Mouse (Mus musculus): Measurements from ENCODE around the gene Tmc4. TPM values are rescaled to one million over a fixed set of nuclear protein-coding genes. Genes with fewer than 3 reads are reported as not detected.
A peak's percentile ranks its signal among the peaks of the same experiment; 100 is the strongest.
"Not testable (repeated sequence)": the region's sequence is repeated elsewhere in the genome, so short reads cannot be mapped to it uniquely, and the experiment has no call there.

Tmc4 gene
- 1 to 10 TPM; 4.3 to 9.7 TPM for total RNA-seq (2021)
- long read RNA-seq, experiment 1, partial matches to known transcripts, result 0 of 36 reads
- long read RNA-seq, experiment 1, other reads (novel, unspliced or antisense), result 36 of 36 reads
- long read RNA-seq, experiment 2, result 0 reads

- no peak within 1 kb of the TSS for H3K27ac ChIP-seq
- no peak for DNase-seq (ENCODE audit: low spot score in 2 of 2)
- no peak for TF ChIP-seq CTCF (conservative IDR thresholded peaks at IDR 0.05)
- H3K4me3 ChIP-seq, result no peak within 1 kb of the TSS
Measured at GRCm38 (mm10) chr7:3677342-3677741, at the start of gene Tmc4. Tmc4 (minus strand) TSS chr7:3677553.

DNA sequence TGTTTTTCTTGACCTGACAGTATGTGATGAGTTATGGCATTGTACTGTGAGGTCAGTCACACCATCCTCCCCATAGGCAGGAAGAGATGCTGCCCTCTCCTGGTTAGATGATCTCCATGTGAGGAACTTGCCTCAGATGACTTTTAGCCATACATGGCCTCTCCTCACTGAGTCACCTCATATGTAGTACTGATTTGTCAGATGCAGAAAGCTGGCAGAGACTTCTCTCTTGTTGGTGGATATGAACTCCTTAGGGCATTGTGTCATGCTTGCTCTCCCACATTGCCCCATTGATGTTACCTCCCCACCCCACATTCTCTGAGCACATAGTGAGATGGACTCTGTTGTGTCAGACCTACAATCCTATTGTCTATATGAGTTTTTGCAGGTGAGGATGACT, 48.1 kb upstream of the Tmc4 start:
- H3K27ac ChIP-seq; DNase-seq (ENCODE audit: low spot score in 2 of 2); H3K4me3 ChIP-seq: not testable (repeated sequence)

DNA sequence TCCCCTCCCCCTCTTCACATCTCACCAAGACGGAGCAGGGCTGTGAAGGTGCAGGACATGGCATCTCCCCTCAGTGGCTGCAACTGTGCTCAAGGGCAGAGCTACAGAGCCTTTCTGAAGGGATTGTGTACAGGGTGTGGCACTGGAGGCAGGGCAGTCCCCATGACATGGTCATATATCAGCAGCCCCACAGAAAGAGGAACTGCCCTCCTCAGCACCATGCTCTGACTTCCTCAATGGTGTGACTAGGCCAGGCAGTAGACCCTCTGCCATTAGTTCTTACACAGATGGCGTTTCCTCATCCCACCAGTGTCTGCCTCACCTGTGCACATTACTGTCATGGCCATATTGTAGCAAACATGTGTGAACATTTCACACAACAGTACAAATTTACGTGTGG, 42.9 kb upstream of the Tmc4 start, which contains the start of gene Pirb:
Pirb (minus strand) TSS at position 124 of the 400 bp plus-strand sequence.
- H3K4me3 ChIP-seq; H3K27ac ChIP-seq; DNase-seq (ENCODE audit: low spot score in 2 of 2): not testable (repeated sequence)

DNA sequence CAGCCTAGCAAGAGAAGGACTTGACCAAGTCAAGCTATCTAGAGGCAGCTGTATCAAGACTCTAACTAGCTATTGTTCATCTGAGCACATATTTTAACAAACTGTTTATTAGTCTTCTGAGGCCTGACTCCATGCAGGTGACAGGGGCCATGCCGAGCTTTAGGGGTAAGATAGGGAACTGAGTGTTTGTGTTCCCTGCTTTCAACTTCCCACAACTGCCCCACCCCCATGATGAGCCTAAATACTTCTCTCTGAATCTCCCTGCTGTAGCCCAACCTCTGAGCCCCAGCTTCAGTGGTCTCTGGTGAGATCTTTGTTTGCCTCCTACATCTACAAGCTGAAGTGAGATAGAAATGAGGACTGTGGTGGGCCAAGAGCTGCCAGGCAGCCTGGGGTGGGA, 37.9 kb upstream of the Tmc4 start:
- TF ChIP-seq CTCF (conservative IDR thresholded peaks at IDR 0.05), result no peak
- no peak overlapping the region for H3K27ac ChIP-seq
- no peak overlapping the region for H3K4me3 ChIP-seq
- DNase-seq (ENCODE audit: low spot score in 2 of 2), result no peak

- no peak for TF ChIP-seq CTCF (conservative IDR thresholded peaks at IDR 0.05)
- H3K4me3 ChIP-seq, result no peak overlapping the region
- no peak for DNase-seq (ENCODE audit: low spot score in 2 of 2)
- H3K27ac ChIP-seq, result no peak overlapping the region
Measured at GRCm38 (mm10) chr7:3712264-3712942, 35.0 kb upstream of the Tmc4 start.

GRCm38 (mm10) chr7:3709000-3709399, 31.6 kb upstream of the Tmc4 start:
- no peak overlapping the region for H3K27ac ChIP-seq
- peak in 1 of 2 experiments; percentile 7 for DNase-seq (ENCODE audit: low spot score in 2 of 2)
- TF ChIP-seq CTCF (conservative IDR thresholded peaks at IDR 0.05), result no peak
- no peak overlapping the region for H3K4me3 ChIP-seq

GRCm38 (mm10) chr7:3708447-3708980, 31.2 kb upstream of the Tmc4 start:
- not testable (repeated sequence) for H3K27ac ChIP-seq; H3K4me3 ChIP-seq; DNase-seq (ENCODE audit: low spot score in 2 of 2)
- peak; percentile 30 for TF ChIP-seq CTCF (conservative IDR thresholded peaks at IDR 0.05)

- H3K27ac ChIP-seq, result no peak overlapping the region
- H3K4me3 ChIP-seq, result no peak overlapping the region
- DNase-seq (ENCODE audit: low spot score in 2 of 2), result no peak
- no peak for TF ChIP-seq CTCF (conservative IDR thresholded peaks at IDR 0.05)
Measured at GRCm38 (mm10) chr7:3707568-3708413, 30.4 kb upstream of the Tmc4 start.

DNA sequence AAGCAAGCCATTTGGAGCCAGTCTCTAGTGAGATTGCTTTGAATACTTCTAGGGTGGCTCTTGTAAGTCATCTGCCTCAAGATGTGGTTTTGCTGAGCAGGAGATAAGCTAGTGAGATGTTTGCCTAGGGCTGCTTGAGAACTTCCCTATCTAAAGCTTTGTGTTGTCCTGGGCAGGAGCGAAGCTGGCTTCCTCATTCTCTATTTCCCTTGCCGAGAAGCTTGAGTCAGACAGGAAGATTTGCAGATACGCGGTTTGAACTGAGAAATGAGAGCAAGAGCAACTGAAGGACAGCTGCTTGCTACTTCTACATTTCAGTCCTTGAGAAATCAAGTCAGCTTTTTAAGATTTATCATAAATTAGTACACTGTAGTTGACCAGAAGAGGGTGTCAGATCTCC, 29.7 kb upstream of the Tmc4 start:
- Histone ChIP-seq H3K27ac (0 out of 2 replicates have a peak overlapping the region, but pooled peaks have one; percentile 8), H3K4me3 (no peak overlapping the region)
- no peak for DNase-seq (ENCODE audit: low spot score in 2 of 2)
- no peak for TF ChIP-seq CTCF (conservative IDR thresholded peaks at IDR 0.05)

- H3K27ac ChIP-seq, result peak overlapping the region; percentile 8; the same call in 1 of the 2 replicates
- 0 out of 2 replicates have a peak overlapping the region, but pooled peaks have one; percentile 90 for H3K4me3 ChIP-seq
- TF ChIP-seq CTCF (conservative IDR thresholded peaks at IDR 0.05), result no peak
- no peak for DNase-seq (ENCODE audit: low spot score in 2 of 2)
Measured at GRCm38 (mm10) chr7:3706343-3706934, 29.1 kb upstream of the Tmc4 start.

- DNase-seq (ENCODE audit: low spot score in 2 of 2), result no peak
- peak overlapping the region; percentile 90 for H3K4me3 ChIP-seq
Measured at GRCm38 (mm10) chr7:3705911-3706310, 28.6 kb upstream of the Tmc4 start.

DNA sequence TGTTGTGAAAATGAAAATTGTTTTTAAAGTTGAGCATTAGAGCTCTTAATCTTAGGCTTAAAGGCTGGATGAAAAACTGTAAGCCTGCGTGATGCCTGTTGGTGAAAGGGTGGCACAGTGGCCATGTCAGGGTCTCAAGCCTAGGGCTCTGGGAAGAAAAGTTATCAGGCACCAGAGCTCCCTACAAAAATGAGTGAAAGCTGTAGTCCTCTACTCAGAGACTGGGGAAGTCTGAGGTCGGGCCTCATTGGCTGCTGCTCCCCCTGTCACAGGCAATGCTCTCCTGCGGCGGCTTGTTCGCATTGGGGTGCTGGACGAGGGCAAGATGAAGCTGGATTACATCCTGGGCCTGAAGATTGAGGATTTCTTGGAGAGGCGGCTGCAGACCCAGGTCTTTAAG, 28.1 kb upstream of the Tmc4 start:
- Histone ChIP-seq H3K27ac (peak overlapping the region; percentile 93; the same call in 1 of the 2 replicates), H3K4me3 (peak overlapping the region; percentile 90)
- DNase-seq (ENCODE audit: low spot score in 2 of 2), result not testable (repeated sequence)

More at GRCm38 (mm10) chr7:3705911-3706310, 28.6 kb upstream of the Tmc4 start:
- TF ChIP-seq CTCF (conservative IDR thresholded peaks at IDR 0.05), result no peak
- H3K27ac ChIP-seq, result no peak overlapping the region; the same call in 1 of the 2 replicates

DNA sequence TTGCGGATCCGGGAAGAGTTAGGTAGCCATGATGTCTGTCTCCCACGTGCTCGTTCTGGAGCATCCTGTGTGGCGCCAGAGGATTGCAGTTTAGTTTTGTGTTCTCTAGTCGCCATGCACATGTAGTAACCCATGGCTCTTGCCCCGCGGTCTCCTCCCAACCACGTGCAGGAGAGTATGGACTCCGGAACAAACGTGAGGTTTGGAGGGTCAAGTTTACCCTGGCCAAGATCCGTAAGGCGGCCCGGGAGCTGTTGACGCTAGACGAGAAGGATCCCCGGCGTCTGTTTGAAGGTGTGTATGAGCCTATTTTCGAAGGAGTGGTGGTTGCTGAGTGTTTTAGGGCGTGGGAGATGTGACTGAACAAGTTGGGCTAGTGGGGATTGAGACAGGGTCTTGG, 27.1 kb upstream of the Tmc4 start:
- Histone ChIP-seq H3K27ac (peak overlapping the region; percentile 93), H3K4me3 (peak overlapping the region; percentile 90)
- TF ChIP-seq CTCF (conservative IDR thresholded peaks at IDR 0.05), result no peak
- no peak for DNase-seq (ENCODE audit: low spot score in 2 of 2)
